Comparison of ENCODE assay signal across 9 mouse cellular contexts in the genomic region with DNA sequence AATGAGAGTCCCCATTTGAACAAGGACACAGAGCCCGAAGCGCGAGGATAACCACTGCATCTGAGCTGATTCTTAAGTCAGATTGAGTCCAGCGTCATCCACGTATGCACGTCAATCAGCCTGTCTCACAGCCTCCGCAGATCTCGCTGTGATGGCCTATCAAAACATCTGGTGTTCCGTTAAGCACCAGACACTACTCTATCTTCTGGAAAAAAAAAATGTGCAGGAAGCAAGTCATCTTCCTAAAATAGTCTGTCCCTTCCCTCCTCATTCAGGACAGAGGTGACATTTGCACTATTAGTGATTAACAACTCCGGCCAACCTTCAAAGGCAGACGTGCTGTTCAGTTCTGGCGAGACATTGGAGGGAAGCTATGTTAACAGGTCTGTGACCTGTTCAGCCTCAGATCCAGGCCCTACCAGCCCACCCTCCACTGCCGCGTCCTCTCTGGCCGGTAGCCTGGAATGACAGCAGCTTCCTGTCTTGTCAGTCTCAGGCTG.
DNase-seq lines count a peak whose midpoint lies in the region; ATAC-seq lines count a peak whose summit lies in the region.
"Had no signal": no experiment of that assay in that cellular context is flagged by ENCODE, and none has a peak within 500 bp of the region (broad histone marks: within the 10 kb centered on the region; RNA-seq: fewer than 3 reads in every experiment).

No protein-coding gene starts in this region.

- peaks cover 48% of the 10 kb centered on the region for H3K4me1 ChIP-seq in kidney, embryonic 14.5 days (ENCODE audit: control insufficient read depth, insufficient read depth, low read length)
- H3K4me1 ChIP-seq in hindbrain, embryonic 14.5 days (replicated peaks; ENCODE audit: control insufficient read depth, insufficient read depth, low read length): peaks cover 4% of the 10 kb centered on the region

- H3K27me3 ChIP-seq in kidney, embryonic 14.5 days (ENCODE audit: control insufficient read depth, insufficient read depth, low read length): no peaks in the 10 kb centered on the region
- peaks cover 73% of the 10 kb centered on the region for H3K27me3 ChIP-seq in hindbrain, embryonic 14.5 days (ENCODE audit: control insufficient read depth, insufficient read depth, low read length)

- 43% methylated on average over 15 of the region's 15 CpGs for WGBS in kidney, embryonic 14.5 days
- 61% methylated on average over 15 of the region's 15 CpGs for WGBS in hindbrain, embryonic 14.5 days

- no peak for ATAC-seq in kidney, embryonic 14.5 days (ENCODE audit: low FRiP score, low TSS enrichment)
- no peak for ATAC-seq in hindbrain, embryonic 14.5 days (ENCODE audit: low FRiP score)

- DNase-seq in gastrocnemius, postnatal 25 days: peak; percentile 51
- DNase-seq in gastrocnemius, postnatal 10 days: no peak
- peak; percentile 98 for DNase-seq in heart, adult 11 months
- peak; percentile 66 to 77 for DNase-seq in lung, postnatal 4 days
- DNase-seq in spleen, postnatal 10 days (ENCODE audit: low spot score in 2 of 2): no peak
- no peak for DNase-seq in hindbrain, embryonic 14.5 days (ENCODE audit: low spot score)
- DNase-seq in embryo, embryonic 10.5 days (ENCODE audit: low spot score): no peak

- no peak overlapping the region for H3K4me2 ChIP-seq in kidney, embryonic 14.5 days (replicated peaks; ENCODE audit: low read depth, low read length)
- H3K4me2 ChIP-seq in hindbrain, embryonic 14.5 days (replicated peaks): no peak overlapping the region
- H3K4me2 ChIP-seq: neural tube, embryonic 13.5 days had no signal

- peak overlapping the region; percentile 78; the same call in 1 of the 2 replicates for H3K27ac ChIP-seq in kidney, embryonic 14.5 days (ENCODE audit: low read depth, low read length)
- H3K27ac ChIP-seq in hindbrain, embryonic 14.5 days: no peak overlapping the region
- H3K27ac ChIP-seq: neural tube, embryonic 13.5 days had no signal

- H3K9ac ChIP-seq in kidney, embryonic 14.5 days (ENCODE audit: low read depth, low read length): no peak overlapping the region
- H3K9ac ChIP-seq in hindbrain, embryonic 14.5 days: no peak overlapping the region
- H3K9ac ChIP-seq: neural tube, embryonic 13.5 days had no signal

- H3K36me3 ChIP-seq in kidney, embryonic 14.5 days (ENCODE audit: control insufficient read depth, insufficient read depth, low read length): no peaks in the 10 kb centered on the region
- H3K36me3 ChIP-seq in hindbrain, embryonic 14.5 days (replicated peaks; ENCODE audit: control insufficient read depth, insufficient read depth): no peaks in the 10 kb centered on the region
- H3K36me3 ChIP-seq: neural tube, embryonic 13.5 days had no signal

- H3K4me3 ChIP-seq in kidney, embryonic 14.5 days (ENCODE audit: low read length): no peak overlapping the region
- no peak overlapping the region for H3K4me3 ChIP-seq in hindbrain, embryonic 14.5 days (replicated peaks; ENCODE audit: low read length)
- H3K4me3 ChIP-seq: neural tube, embryonic 13.5 days had no signal

- H3K9me3 ChIP-seq in kidney, embryonic 14.5 days (ENCODE audit: control insufficient read depth, low read length): no peaks in the 10 kb centered on the region
- H3K9me3 ChIP-seq in hindbrain, embryonic 14.5 days (ENCODE audit: control insufficient read depth, low read length): no peaks in the 10 kb centered on the region
- H3K9me3 ChIP-seq: neural tube, embryonic 13.5 days had no signal

Comparison
In these comparisons a context has a peak if more than half of its experiments do, and no peak if none do; other contexts are left out.
1. DNase-seq: peak in gastrocnemius, postnatal 25 days (single experiment), heart, adult 11 months (single experiment) and lung, postnatal 4 days (2 of 2); none in gastrocnemius, postnatal 10 days (single experiment), spleen, postnatal 10 days (0 of 2), hindbrain, embryonic 14.5 days (single experiment) and embryo, embryonic 10.5 days (single experiment).